Mouse (Mus musculus): ENCODE data around the gene Trp73. TPM values are rescaled to one million over a fixed set of nuclear protein-coding genes. Genes with fewer than 3 reads are reported as not detected.

Gene Trp73
- polyA plus RNA-seq, 1 experiment from 2014 or later, result 1.0 TPM

GRCm38 (mm10) chr4:154064827-154065773 is 74.9 kb downstream of the Trp73 start:
- TF ChIP-seq CTCF (IDR thresholded peaks at IDR 0.05; ENCODE audit: low read depth), result peak; percentile 97
- no peak for TF ChIP-seq EP300 (optimal IDR thresholded peaks at IDR 0.05)
- whole genome bisulfite sequencing, result 63% methylated on average over 14 of the region's 14 CpGs
- no peak for DNase-seq (ENCODE audit: low spot score)
- Histone ChIP-seq H3K27ac (replicated peaks) (no peak overlapping the region), H3K36me3 (ENCODE audit: control insufficient read depth, insufficient read depth, low read length) (no peaks in the 10 kb centered on the region), H3K9ac (ENCODE audit: low read length) (no peak overlapping the region), H3K4me3 (ENCODE audit: low read depth, low read length) (no peak overlapping the region), H3K4me1 (replicated peaks; ENCODE audit: control insufficient read depth, insufficient read depth) (no peaks in the 10 kb centered on the region), H3K27me3 (ENCODE audit: control insufficient read depth, insufficient read depth, low read length) (no peaks in the 10 kb centered on the region), H3K9me3 (ENCODE audit: control insufficient read depth, low read length) (no peaks in the 10 kb centered on the region), H3K4me2 (replicated peaks; ENCODE audit: low read depth) (no peak overlapping the region)
- ATAC-seq (ENCODE audit: low FRiP score, low TSS enrichment), result peak; percentile 57

GRCm38 (mm10) chr4:154057696-154058095 is 82.3 kb downstream of the Trp73 start:
- Histone ChIP-seq H3K4me2 (replicated peaks; ENCODE audit: low read depth) (no peak overlapping the region), H3K4me1 (replicated peaks; ENCODE audit: control insufficient read depth, insufficient read depth) (no peaks in the 10 kb centered on the region), H3K36me3 (ENCODE audit: control insufficient read depth, insufficient read depth, low read length) (no peaks in the 10 kb centered on the region), H3K9me3 (ENCODE audit: control insufficient read depth, low read length) (no peaks in the 10 kb centered on the region), H3K9ac (ENCODE audit: low read length) (no peak overlapping the region), H3K27me3 (ENCODE audit: control insufficient read depth, insufficient read depth, low read length) (no peaks in the 10 kb centered on the region), H3K4me3 (ENCODE audit: low read depth, low read length) (no peak overlapping the region), H3K27ac (replicated peaks) (no peak overlapping the region)
- ATAC-seq (ENCODE audit: low FRiP score, low TSS enrichment) (no peak), DNase-seq (ENCODE audit: low spot score) (no peak)
- no peak for TF ChIP-seq EP300 (optimal IDR thresholded peaks at IDR 0.05)
- no peak for TF ChIP-seq CTCF (IDR thresholded peaks at IDR 0.05; ENCODE audit: low read depth)
- WGBS, result 52% methylated on average over 4 of the region's 4 CpGs

GRCm38 (mm10) chr4:154056661-154057060 is 83.3 kb downstream of the Trp73 start:
- no peak for TF ChIP-seq EP300 (optimal IDR thresholded peaks at IDR 0.05)
- no peak for TF ChIP-seq CTCF (IDR thresholded peaks at IDR 0.05; ENCODE audit: low read depth)
- no peak overlapping the region for H3K4me3 ChIP-seq (ENCODE audit: low read depth, low read length)
- no peak overlapping the region for H3K4me2 ChIP-seq (replicated peaks; ENCODE audit: low read depth)
- H3K27me3 ChIP-seq (ENCODE audit: control insufficient read depth, insufficient read depth, low read length), result no peaks in the 10 kb centered on the region
- H3K36me3 ChIP-seq (ENCODE audit: control insufficient read depth, insufficient read depth, low read length), result no peaks in the 10 kb centered on the region
- ATAC-seq (ENCODE audit: low FRiP score, low TSS enrichment) (no peak), DNase-seq (ENCODE audit: low spot score) (no peak)
- no peaks in the 10 kb centered on the region for H3K4me1 ChIP-seq (replicated peaks; ENCODE audit: control insufficient read depth, insufficient read depth)
- WGBS, result 36% methylated on average over 2 of the region's 2 CpGs
- H3K27ac ChIP-seq (replicated peaks), result no peak overlapping the region
- H3K9me3 ChIP-seq (ENCODE audit: control insufficient read depth, low read length), result no peaks in the 10 kb centered on the region
- H3K9ac ChIP-seq (ENCODE audit: low read length), result no peak overlapping the region

GRCm38 (mm10) chr4:154056046-154056445 is 84.0 kb downstream of the Trp73 start:
- H3K27ac ChIP-seq (replicated peaks), result no peak overlapping the region
- ATAC-seq (ENCODE audit: low FRiP score, low TSS enrichment) (no peak), DNase-seq (ENCODE audit: low spot score) (no peak)
- H3K9ac ChIP-seq (ENCODE audit: low read length), result no peak overlapping the region
- no peak overlapping the region for H3K4me3 ChIP-seq (ENCODE audit: low read depth, low read length)
- H3K4me2 ChIP-seq (replicated peaks; ENCODE audit: low read depth), result no peak overlapping the region
- no peaks in the 10 kb centered on the region for H3K36me3 ChIP-seq (ENCODE audit: control insufficient read depth, insufficient read depth, low read length)
- no peaks in the 10 kb centered on the region for H3K4me1 ChIP-seq (replicated peaks; ENCODE audit: control insufficient read depth, insufficient read depth)
- WGBS, result 61% methylated on average over 2 of the region's 2 CpGs
- H3K27me3 ChIP-seq (ENCODE audit: control insufficient read depth, insufficient read depth, low read length), result no peaks in the 10 kb centered on the region
- H3K9me3 ChIP-seq (ENCODE audit: control insufficient read depth, low read length), result no peaks in the 10 kb centered on the region
- TF ChIP-seq CTCF (IDR thresholded peaks at IDR 0.05; ENCODE audit: low read depth) (no peak), EP300 (optimal IDR thresholded peaks at IDR 0.05) (no peak)

- Histone ChIP-seq H3K27ac (replicated peaks) (no peak overlapping the region), H3K27me3 (ENCODE audit: control insufficient read depth, insufficient read depth, low read length) (no peaks in the 10 kb centered on the region), H3K36me3 (ENCODE audit: control insufficient read depth, insufficient read depth, low read length) (no peaks in the 10 kb centered on the region), H3K9ac (ENCODE audit: low read length) (no peak overlapping the region), H3K4me2 (replicated peaks; ENCODE audit: low read depth) (no peak overlapping the region), H3K9me3 (ENCODE audit: control insufficient read depth, low read length) (no peaks in the 10 kb centered on the region), H3K4me3 (ENCODE audit: low read depth, low read length) (no peak overlapping the region), H3K4me1 (replicated peaks; ENCODE audit: control insufficient read depth, insufficient read depth) (no peaks in the 10 kb centered on the region)
- ATAC-seq (ENCODE audit: low FRiP score, low TSS enrichment) (no peak), DNase-seq (ENCODE audit: low spot score) (no peak)
- WGBS, result 88% methylated on average over 7 of the region's 7 CpGs
- TF ChIP-seq EP300 (optimal IDR thresholded peaks at IDR 0.05) (no peak), CTCF (IDR thresholded peaks at IDR 0.05; ENCODE audit: low read depth) (no peak)
Measured at GRCm38 (mm10) chr4:154055482-154055881, 84.5 kb downstream of the Trp73 start.

- WGBS, result 49% methylated on average over 4 of the region's 4 CpGs
Measured at GRCm38 (mm10) chr4:154053065-154053464, 86.9 kb downstream of the Trp73 start.

More at GRCm38 (mm10) chr4:154053065-154053464, 86.9 kb downstream of the Trp73 start:
- DNase-seq (ENCODE audit: low spot score), result no peak
- Histone ChIP-seq H3K4me1 (replicated peaks; ENCODE audit: control insufficient read depth, insufficient read depth) (no peaks in the 10 kb centered on the region), H3K4me3 (ENCODE audit: low read depth, low read length) (no peak overlapping the region), H3K27ac (replicated peaks) (no peak overlapping the region), H3K27me3 (ENCODE audit: control insufficient read depth, insufficient read depth, low read length) (no peaks in the 10 kb centered on the region), H3K4me2 (replicated peaks; ENCODE audit: low read depth) (no peak overlapping the region), H3K9ac (ENCODE audit: low read length) (no peak overlapping the region), H3K36me3 (ENCODE audit: control insufficient read depth, insufficient read depth, low read length) (no peaks in the 10 kb centered on the region), H3K9me3 (ENCODE audit: control insufficient read depth, low read length) (no peaks in the 10 kb centered on the region)
- ATAC-seq (ENCODE audit: low FRiP score, low TSS enrichment), result no peak
- TF ChIP-seq EP300 (optimal IDR thresholded peaks at IDR 0.05), result no peak
- peak; percentile 58 for TF ChIP-seq CTCF (IDR thresholded peaks at IDR 0.05; ENCODE audit: low read depth)
